Mouse (Mus musculus) erythroblast, embryonic 14.5 days (primary cell): ENCODE measurements around the gene Xrn1.

Source experiments
- GATA1 ChIP-seq: IDR thresholded peaks from 2 replicates; pipeline ENCODE4 v1.6.1; 2012; ENCODE audit warnings: low read length, inconsistent platforms, mixed read lengths
- TAL1 ChIP-seq: IDR thresholded peaks from 3 replicates; pipeline ENCODE4 v1.6.1; 2012; ENCODE audit warnings: low read length, inconsistent platforms, mixed read lengths

- no peak for TF ChIP-seq GATA1
- no peak for TF ChIP-seq TAL1
Observed at GRCm38 (mm10) chr9:96027913-96028312, 73.4 kb downstream of the Xrn1 start.
